Mouse (Mus musculus) cortical plate, adult 2 months (tissue): ENCODE results near the gene Dkkl1. TPM values are rescaled to one million over a fixed set of nuclear protein-coding genes. Genes with fewer than 3 reads are reported as not detected.
A peak's percentile ranks its signal among the peaks of the same experiment; 100 is the strongest.

Experiments used
- H3K27ac ChIP-seq: fragments of 200-500 bp; 2 replicates; pipeline ENCODE4 v1.5.1; 2012; ENCODE audit warnings: low read length, control low read depth, inconsistent platforms; ENCODE audit not compliant: insufficient read depth
- H3K4me1 ChIP-seq: fragments of 200-500 bp; 2 replicates; pipeline ENCODE4 v1.6.1; 2011; ENCODE audit warnings: low read length; ENCODE audit not compliant: control insufficient read depth, insufficient read depth
- H3K4me3 ChIP-seq: fragments of 200-500 bp; 2 replicates; pipeline ENCODE4 v1.5.1; 2011; ENCODE audit warnings: mild to moderate bottlenecking, low read length, control low read depth; ENCODE audit not compliant: insufficient read depth
- CTCF ChIP-seq: fragments of 200-500 bp; IDR thresholded peaks from 2 replicates; pipeline ENCODE4 v1.5.1; 2011; ENCODE audit warnings: mild to moderate bottlenecking, control low read depth, low read length; ENCODE audit not compliant: insufficient read depth; ENCODE audit errors: extremely low read depth
- POLR2A ChIP-seq: fragments of 200-500 bp; IDR thresholded peaks from 2 replicates; pipeline ENCODE4 v1.6.1; 2011; ENCODE audit warnings: mild to moderate bottlenecking, low read length, control low read depth; ENCODE audit not compliant: insufficient read depth; ENCODE audit errors: extremely low read depth
- polyA plus RNA-seq: library from polyadenylated mRNA; depleted of rRNA; stranded (reverse); fragments of >200 nt; gene quantifications from 2 replicates; pipeline ENCODE4 v1.2.3, GENCODE M21; 2012; rRNA removed

Dkkl1 gene
- polyA plus RNA-seq, 1 experiment, result 41.4 TPM

DNA sequence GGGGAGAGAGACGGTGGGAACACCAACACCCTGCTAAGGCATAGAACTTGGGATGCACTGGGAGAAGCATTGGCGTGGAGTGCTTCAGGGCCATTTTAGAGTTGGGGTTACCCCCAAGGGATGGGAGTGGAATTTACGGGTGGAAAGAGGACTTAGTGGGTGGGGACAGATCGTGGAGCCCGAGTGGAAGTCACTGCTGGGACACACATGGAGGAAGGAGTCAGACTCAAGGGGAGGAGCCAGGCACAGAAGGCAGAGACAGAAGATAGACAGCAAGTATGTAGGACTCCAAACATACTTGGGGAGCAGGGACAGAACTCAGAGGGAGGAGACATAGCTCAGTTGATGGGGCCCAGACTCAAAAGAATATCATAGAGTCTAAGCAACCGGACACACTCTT, 49.4 kb downstream of the Dkkl1 start:
- Histone ChIP-seq H3K4me3 (peak overlapping the region; percentile 6; the same call in 1 of the 2 replicates), H3K27ac (no peak overlapping the region)
- TF ChIP-seq POLR2A (peak; percentile 30; the same call in 1 of the 2 replicates), CTCF (no peak)

DNA sequence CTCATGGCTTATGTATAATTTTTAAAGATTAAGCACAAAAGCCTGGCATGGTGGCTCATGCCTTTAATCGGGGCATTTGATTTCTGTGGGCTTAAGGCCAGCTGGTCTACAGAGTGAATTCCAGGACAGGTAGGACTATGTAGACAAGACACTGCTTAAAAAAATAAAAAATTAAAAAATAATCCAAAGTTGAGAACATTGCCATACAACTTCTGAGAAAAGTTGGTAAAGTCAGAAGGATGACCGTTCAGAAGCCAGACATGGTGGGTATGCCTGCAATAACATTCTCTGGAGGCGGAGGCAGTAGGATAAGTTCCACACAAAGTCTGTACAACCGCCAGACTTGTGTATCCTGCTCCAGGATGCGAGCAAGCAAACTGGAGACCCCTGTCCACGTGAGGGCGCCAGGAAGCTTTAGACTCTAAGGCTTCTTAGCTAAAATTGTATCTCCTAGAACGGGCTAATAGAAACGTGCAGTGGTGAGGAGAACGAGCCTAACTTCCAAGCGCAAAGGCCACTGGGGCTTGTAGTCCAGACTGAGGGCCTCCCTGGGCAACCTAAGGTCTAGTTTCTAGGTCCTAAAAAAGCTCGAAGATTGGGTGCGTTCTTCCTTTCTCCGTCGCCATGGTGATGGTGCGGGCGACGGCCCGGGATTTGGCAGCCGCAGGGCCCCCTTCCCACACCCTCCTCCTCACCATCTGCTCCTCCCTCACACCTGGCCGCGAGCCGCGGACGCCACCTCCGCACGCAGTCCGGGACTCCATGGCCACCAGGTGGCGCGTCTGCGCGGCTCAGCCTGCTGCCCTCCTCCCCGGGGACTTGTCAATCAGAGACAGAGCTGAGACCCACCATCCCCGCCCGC, 50.1 kb downstream of the Dkkl1 start:
- H3K27ac ChIP-seq, result no peak overlapping the region
- TF ChIP-seq CTCF (peak; percentile 67), POLR2A (peak; percentile 33; the same call in 1 of the 2 replicates)
- peaks cover 2% of the 10 kb centered on the region; the same call in 1 of the 2 replicates for H3K4me1 ChIP-seq
- peak overlapping the region; percentile 6; the same call in 1 of the 2 replicates for H3K4me3 ChIP-seq

More for the DNA sequence above, 49.4 kb downstream of the Dkkl1 start:
- H3K4me1 ChIP-seq, result peaks cover 2% of the 10 kb centered on the region; the same call in 1 of the 2 replicates

DNA sequence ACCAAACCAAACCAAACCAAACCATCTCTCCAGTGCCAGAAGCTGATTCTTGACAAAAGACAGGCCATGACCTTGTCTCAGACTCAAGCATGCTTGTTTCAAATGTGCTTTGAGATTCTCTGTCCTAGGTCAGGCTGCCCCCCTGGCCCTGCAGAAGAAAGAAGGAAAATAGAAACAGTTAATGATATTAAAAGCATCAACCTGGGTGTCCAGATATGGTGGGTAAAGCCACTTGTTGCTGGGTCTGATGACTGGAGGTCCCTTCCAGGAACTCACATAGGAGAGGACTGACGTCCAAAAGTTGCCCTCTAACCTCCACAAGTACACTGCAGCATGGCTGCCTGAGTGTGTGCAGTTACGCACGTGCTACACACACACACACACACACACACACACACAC, 51.1 kb downstream of the Dkkl1 start:
- H3K4me3 ChIP-seq, result no peak overlapping the region
- peaks cover 2% of the 10 kb centered on the region; the same call in 1 of the 2 replicates for H3K4me1 ChIP-seq
- H3K27ac ChIP-seq, result no peak overlapping the region
- no peak for TF ChIP-seq CTCF

DNA sequence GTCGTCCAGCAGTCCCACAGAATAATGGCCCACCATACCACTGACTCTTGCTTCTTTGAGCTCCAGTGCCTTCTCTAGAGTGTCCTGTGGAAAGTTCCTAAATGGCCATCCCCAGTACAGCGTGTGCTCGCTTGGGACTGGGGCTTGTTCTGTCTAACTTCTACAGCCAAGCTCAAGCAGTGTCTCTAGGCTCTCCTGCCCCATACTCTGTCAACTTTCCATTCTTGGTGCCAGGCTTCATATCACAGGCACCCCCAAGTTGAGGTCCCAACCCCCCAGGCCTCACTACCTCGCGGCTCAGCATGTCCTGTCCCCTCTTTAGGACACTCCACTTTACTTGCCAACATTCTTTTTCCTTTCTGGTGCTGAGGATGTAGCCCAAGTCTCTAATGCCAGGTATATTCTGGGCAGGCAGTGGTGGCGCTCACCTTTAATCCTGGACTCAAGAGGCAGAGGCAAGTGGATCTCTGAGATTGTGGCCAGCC, 51.6 kb downstream of the Dkkl1 start:
- no peak overlapping the region for H3K4me3 ChIP-seq
- H3K27ac ChIP-seq, result no peak overlapping the region
- peaks cover 2% of the 10 kb centered on the region; the same call in 1 of the 2 replicates for H3K4me1 ChIP-seq
- TF ChIP-seq CTCF (no peak), POLR2A (no peak)

DNA sequence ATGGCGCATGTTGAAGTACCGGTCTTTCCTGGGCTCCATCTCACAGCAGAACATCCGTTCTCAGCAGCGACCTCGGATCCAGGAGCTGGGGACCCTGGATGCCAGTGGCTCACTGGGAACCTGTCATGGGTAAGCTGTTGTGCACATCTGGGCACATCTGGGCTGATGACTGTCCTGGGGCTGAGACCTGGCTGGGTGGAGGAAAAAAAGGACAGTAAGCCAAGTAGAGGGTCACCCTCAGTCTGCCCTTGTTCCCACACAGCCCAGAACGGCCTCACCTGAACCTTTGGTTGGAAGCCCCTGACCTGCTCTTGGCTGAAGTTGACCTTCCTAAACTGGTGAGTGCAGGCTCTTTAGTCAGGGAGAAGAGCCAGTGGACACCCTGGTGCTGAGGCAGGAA, 53.0 kb downstream of the Dkkl1 start:
- Histone ChIP-seq H3K27ac (no peak overlapping the region), H3K4me1 (peaks cover 2% of the 10 kb centered on the region; the same call in 1 of the 2 replicates), H3K4me3 (no peak overlapping the region)
- no peak for TF ChIP-seq POLR2A
- no peak for TF ChIP-seq CTCF

Other genes starting within 250 kb of the Dkkl1 start
- gene Cpt1c, start 237.3 kb downstream of the Dkkl1 start, polyA plus RNA-seq, result 154 and 164 TPM in 2 replicates
- 162 and 169 TPM in 2 replicates for gene Prmt1, start 225.6 kb downstream of the Dkkl1 start, polyA plus RNA-seq
- gene Irf3, start 214.5 kb downstream of the Dkkl1 start, polyA plus RNA-seq, result 82.4 and 87.4 TPM in 2 replicates
- 6.0 and 6.2 TPM in 2 replicates for gene Bcl2l12, start 213.4 kb downstream of the Dkkl1 start, polyA plus RNA-seq
- gene Scaf1, start 195.8 kb downstream of the Dkkl1 start, polyA plus RNA-seq, result 126 and 128 TPM in 2 replicates
- 34.2 and 38.3 TPM in 2 replicates for gene Rras, start 194.2 kb downstream of the Dkkl1 start, polyA plus RNA-seq
- 14.6 and 15.5 TPM in 2 replicates for gene Prr12, start 159.3 kb downstream of the Dkkl1 start, polyA plus RNA-seq
- 89.5 and 92.3 TPM in 2 replicates for gene Nosip, start 149.7 kb downstream of the Dkkl1 start, polyA plus RNA-seq
- 21.4 and 23.2 TPM in 2 replicates for gene Prrg2, start 149.5 kb downstream of the Dkkl1 start, polyA plus RNA-seq
- gene Rcn3, start 119.9 kb downstream of the Dkkl1 start, polyA plus RNA-seq, result 12.8 and 13.1 TPM in 2 replicates
- 30.7 and 37.0 TPM in 2 replicates for gene Fcgrt, start 108.3 kb downstream of the Dkkl1 start, polyA plus RNA-seq
- gene Rps11, start 87.7 kb downstream of the Dkkl1 start, polyA plus RNA-seq, result 361 and 402 TPM in 2 replicates
- 1,470 and 1,570 TPM in 2 replicates for gene Rpl13a, start 83.4 kb downstream of the Dkkl1 start, polyA plus RNA-seq
- 0.08 and 0.32 TPM in 2 replicates for gene Gm45713, start 75.9 kb downstream of the Dkkl1 start, polyA plus RNA-seq
- 18.4 and 20.8 TPM in 2 replicates for gene Flt3l, start 75.7 kb downstream of the Dkkl1 start, polyA plus RNA-seq
- 59.4 and 60.2 TPM in 2 replicates for gene Pih1d1, start 57.8 kb downstream of the Dkkl1 start, polyA plus RNA-seq
- 8.1 and 10.3 TPM in 2 replicates for gene Aldh16a1, start 57.6 kb downstream of the Dkkl1 start, polyA plus RNA-seq
- gene Slc17a7, start 48.2 kb downstream of the Dkkl1 start, polyA plus RNA-seq, result 1,033 and 1,121 TPM in 2 replicates
- gene Gfy, start 32.6 kb downstream of the Dkkl1 start, polyA plus RNA-seq, result 0.38 and 0.62 TPM in 2 replicates
- gene Pth2, start 31.2 kb downstream of the Dkkl1 start, polyA plus RNA-seq, result not detected in 2 replicates
- 4.7 and 5.0 TPM in 2 replicates for gene Ccdc155, start 7.3 kb downstream of the Dkkl1 start, polyA plus RNA-seq
- 5.0 and 6.4 TPM in 2 replicates for gene Tead2, start 3.6 kb upstream of the Dkkl1 start, polyA plus RNA-seq
- gene Cd37, start 27.0 kb upstream of the Dkkl1 start, polyA plus RNA-seq, result 10.6 and 11.9 TPM in 2 replicates
- 2.1 TPM in 2 replicates for gene Slc6a16, start 28.9 kb upstream of the Dkkl1 start, polyA plus RNA-seq
- gene Slc6a21, start 65.4 kb upstream of the Dkkl1 start, polyA plus RNA-seq, result 0.08 and 0.30 TPM in 2 replicates
- 29.1 and 35.1 TPM in 2 replicates for gene Trpm4, start 121.6 kb upstream of the Dkkl1 start, polyA plus RNA-seq
- 0.35 and 0.55 TPM in 2 replicates for gene Hrc, start 123.1 kb upstream of the Dkkl1 start, polyA plus RNA-seq
- 164 and 167 TPM in 2 replicates for gene Ppfia3, start 154.9 kb upstream of the Dkkl1 start, polyA plus RNA-seq
- 336 TPM in 2 replicates for gene Lin7b, start 158.4 kb upstream of the Dkkl1 start, polyA plus RNA-seq
- gene Snrnp70, start 183.6 kb upstream of the Dkkl1 start, polyA plus RNA-seq, result 720 and 793 TPM in 2 replicates
- gene Kcna7, start 193.5 kb upstream of the Dkkl1 start, polyA plus RNA-seq, result not detected in 2 replicates
- gene Ntf5, start 201.5 kb upstream of the Dkkl1 start, polyA plus RNA-seq, result 0.04 and 0.08 TPM in 2 replicates
- gene Lhb, start 208.7 kb upstream of the Dkkl1 start, polyA plus RNA-seq, result 0.17 TPM in 1 of 2 replicates, not detected in the other
- gene Gys1, start 222.7 kb upstream of the Dkkl1 start, polyA plus RNA-seq, result 25.7 and 26.4 TPM in 2 replicates
- gene Ruvbl2, start 225.9 kb upstream of the Dkkl1 start, polyA plus RNA-seq, result 41.7 and 47.4 TPM in 2 replicates
- 588 and 637 TPM in 2 replicates for gene Ftl1, start 247.7 kb upstream of the Dkkl1 start, polyA plus RNA-seq